Mouse (Mus musculus): ENCODE data around the gene Laptm4a.
A peak's percentile ranks its signal among the peaks of the same experiment; 100 is the strongest.

Laptm4a gene

GRCm38 (mm10) chr12:8961607-8962316 is 40.3 kb downstream of the Laptm4a start:
- DNase-seq (ENCODE audit: low read depth) = no peak

GRCm38 (mm10) chr12:8969828-8970227 is 48.4 kb downstream of the Laptm4a start:
- no peak for DNase-seq (ENCODE audit: low read depth)

GRCm38 (mm10) chr12:8973820-8974465 is 52.5 kb downstream of the Laptm4a start, which contains the start of gene Wdr35:
Gene Wdr35, plus strand, starts transcription at chr12:8973892.
- DNase-seq (ENCODE audit: low read depth) = peak; percentile 62

DNA sequence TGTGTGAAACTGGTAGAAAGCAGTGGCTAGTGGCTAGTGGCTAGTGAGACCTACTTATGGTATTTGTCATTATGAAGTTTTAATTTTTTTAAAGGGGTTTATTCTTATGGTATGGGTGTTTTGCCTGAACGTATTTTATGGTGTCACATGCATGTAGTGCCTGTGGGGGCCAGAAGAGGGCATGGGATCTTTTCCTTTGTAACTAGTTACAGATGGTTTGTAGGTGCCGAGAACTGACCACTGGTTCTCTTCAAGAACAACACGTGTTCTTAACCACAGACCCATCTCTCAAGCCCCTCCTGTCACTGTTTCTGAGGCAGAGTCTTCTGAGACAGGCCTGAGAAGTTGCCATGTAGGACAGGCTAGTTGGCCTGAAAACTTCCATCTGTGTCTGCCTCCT is 53.6 kb downstream of the Laptm4a start:
- DNase-seq (ENCODE audit: low read depth) = no peak
